Mouse (Mus musculus) liver, adult 2 months (tissue): ENCODE measurements around the gene Atp1a2.

Experiments
- CTCF ChIP-seq: fragments of 200-500 bp; IDR thresholded peaks from 2 replicates; pipeline ENCODE4 v1.5.1; 2011; ENCODE audit warnings: low read depth, low read length, control low read depth
- POLR2A ChIP-seq: fragments of 200-500 bp; IDR thresholded peaks from 2 replicates; pipeline ENCODE4 v1.6.1; 2011; ENCODE audit warnings: low read length, control low read depth; ENCODE audit not compliant: insufficient read depth; ENCODE audit errors: extremely low read depth

DNA sequence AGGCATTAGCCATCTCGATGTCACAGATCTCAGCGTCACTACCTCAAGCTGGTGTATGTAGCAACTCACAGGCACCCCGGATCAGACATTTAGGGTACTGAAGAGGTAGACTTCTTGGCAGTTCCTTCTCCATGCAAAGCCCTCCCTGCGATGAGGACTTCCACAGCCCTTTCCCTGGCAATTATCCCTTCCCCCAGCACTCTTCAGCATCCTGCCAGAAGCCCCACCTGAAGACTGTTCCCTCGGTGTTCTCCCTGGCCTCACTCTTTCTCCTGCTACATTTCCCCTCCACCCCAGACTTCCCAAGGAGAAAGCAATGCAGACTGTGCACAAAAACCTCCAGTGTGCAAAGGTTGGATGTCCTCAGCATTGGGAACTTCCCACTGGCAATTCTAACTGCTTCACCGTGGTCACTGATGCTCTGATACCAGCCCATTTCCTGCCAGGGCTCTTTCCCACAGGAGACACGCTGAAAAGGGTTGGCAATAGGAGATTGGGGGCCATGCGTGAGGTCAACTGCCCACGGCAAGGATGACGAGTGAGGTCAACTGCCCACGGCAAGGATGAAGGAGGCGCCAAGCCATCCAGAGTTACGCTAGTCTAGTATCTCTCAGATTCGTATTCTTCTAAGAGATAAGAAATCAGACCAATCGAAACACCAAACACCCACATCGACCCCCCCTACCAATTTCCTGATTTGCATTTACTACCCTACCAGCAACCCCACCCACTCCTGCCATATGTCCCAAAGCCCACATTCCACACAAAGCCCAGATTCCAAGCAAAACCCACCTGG, 29.5 kb upstream of the Atp1a2 start:
- TF ChIP-seq POLR2A (no peak), CTCF (no peak)
